Mouse (Mus musculus): Measurements from ENCODE around the gene Boc.
"Not testable (repeated sequence)": the region's sequence is repeated elsewhere in the genome, so short reads cannot be mapped to it uniquely, and the experiment has no call there.

DNA sequence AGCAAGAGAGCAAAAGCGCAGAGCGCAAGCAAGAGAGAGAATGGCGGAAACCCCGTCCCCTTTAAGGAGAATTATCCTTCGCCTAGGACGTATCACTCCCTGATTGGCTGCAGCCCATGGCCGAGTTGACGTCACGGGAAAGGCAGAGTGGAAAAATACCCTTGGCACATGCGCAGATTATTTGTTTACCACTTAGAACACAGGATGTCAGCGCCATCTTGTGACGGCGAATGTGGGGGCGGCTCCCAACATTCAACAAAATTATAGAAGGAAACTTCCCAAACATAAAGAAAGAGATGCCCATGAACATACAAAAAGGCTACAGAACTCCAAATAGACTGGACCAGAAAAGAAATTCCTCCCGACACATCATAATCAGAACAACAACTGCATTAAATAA lies 116.8 kb downstream of the Boc start:
- not testable (repeated sequence) for TF ChIP-seq CTCF, POLR2A (IDR thresholded peaks at IDR 0.05; ENCODE audit: extremely low read depth, insufficient read depth, low read length)
